Mouse (Mus musculus): Measurements from ENCODE around the gene Txnrd1. TPM values are rescaled to one million over a fixed set of nuclear protein-coding genes. Genes with fewer than 3 reads are reported as not detected.

The Txnrd1 gene
- polyA plus RNA-seq, 1 experiment from 2014 or later: 79.4 TPM

DNA sequence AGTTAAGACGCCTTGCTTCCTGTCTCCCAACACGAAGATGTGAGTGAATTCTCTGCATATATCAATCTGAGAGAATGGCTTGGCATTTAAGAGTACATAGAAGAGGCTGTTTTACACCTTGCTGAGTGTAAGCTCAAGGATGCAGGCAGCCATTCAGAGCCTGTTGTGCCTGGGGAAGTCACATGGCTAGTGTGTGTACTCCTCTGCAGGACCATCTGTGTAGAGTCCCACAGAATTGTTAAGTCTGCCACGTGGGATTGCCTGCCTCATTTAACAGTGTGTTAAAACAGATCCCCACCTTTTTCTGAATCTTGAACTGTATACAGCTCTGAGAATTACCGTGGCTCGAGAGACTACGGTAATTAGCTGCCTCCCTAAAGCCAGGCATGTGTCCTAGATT, 7.2 kb upstream of the Txnrd1 start:
- H3K4me1 ChIP-seq (ENCODE audit: control insufficient read depth, insufficient read depth, low read length): no peaks in the 10 kb centered on the region
- no peaks in the 10 kb centered on the region for H3K27me3 ChIP-seq (ENCODE audit: control insufficient read depth, insufficient read depth, low read length)
- no peak overlapping the region for H3K4me2 ChIP-seq (ENCODE audit: low read depth, low read length)
- no peak overlapping the region for H3K4me3 ChIP-seq (replicated peaks; ENCODE audit: low read length)
- H3K36me3 ChIP-seq (ENCODE audit: control insufficient read depth, insufficient read depth, low read length): no peaks in the 10 kb centered on the region
- H3K27ac ChIP-seq (ENCODE audit: low read length): no peak overlapping the region
- ATAC-seq (ENCODE audit: insufficient read depth, low FRiP score): no peak
- H3K9ac ChIP-seq (ENCODE audit: low read length): no peak overlapping the region
- WGBS: 43% methylated on average over 6 of the region's 6 CpGs
- H3K9me3 ChIP-seq (replicated peaks; ENCODE audit: control insufficient read depth, low read length): no peaks in the 10 kb centered on the region

DNA sequence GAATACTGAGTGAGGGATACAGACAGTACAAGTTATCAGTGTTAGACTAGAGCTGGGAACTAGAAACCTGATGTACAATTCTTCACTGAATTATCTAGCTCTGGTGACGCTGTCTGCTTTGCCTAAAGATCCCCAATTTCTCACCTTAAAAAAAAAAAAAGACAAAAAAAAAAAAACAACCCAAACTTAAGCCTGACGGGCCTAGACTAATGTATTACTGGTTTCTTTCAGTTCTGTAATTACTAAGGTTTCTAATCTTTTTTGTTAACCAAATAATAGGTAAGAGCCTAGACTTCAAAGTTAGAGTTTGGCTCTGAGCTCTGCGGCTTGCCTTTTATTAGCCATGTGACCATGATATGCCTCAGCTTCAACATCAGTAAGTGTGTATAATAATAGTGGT, 2.1 kb downstream of the Txnrd1 start:
- no peaks in the 10 kb centered on the region for H3K27me3 ChIP-seq (ENCODE audit: control insufficient read depth, insufficient read depth, low read length)
- ATAC-seq (ENCODE audit: insufficient read depth, low FRiP score): no peak
- H3K4me1 ChIP-seq (ENCODE audit: control insufficient read depth, insufficient read depth, low read length): peaks cover 7% of the 10 kb centered on the region; the same call in 1 of the 2 replicates
- H3K27ac ChIP-seq (ENCODE audit: low read length): no peak overlapping the region
- no peak overlapping the region for H3K4me3 ChIP-seq (replicated peaks; ENCODE audit: low read length)
- no peaks in the 10 kb centered on the region for H3K36me3 ChIP-seq (ENCODE audit: control insufficient read depth, insufficient read depth, low read length)
- H3K9ac ChIP-seq (ENCODE audit: low read length): no peak overlapping the region
- 77% methylated on average over 3 of the region's 3 CpGs for WGBS
- H3K4me2 ChIP-seq (ENCODE audit: low read depth, low read length): no peak overlapping the region
- H3K9me3 ChIP-seq (replicated peaks; ENCODE audit: control insufficient read depth, low read length): no peaks in the 10 kb centered on the region

DNA sequence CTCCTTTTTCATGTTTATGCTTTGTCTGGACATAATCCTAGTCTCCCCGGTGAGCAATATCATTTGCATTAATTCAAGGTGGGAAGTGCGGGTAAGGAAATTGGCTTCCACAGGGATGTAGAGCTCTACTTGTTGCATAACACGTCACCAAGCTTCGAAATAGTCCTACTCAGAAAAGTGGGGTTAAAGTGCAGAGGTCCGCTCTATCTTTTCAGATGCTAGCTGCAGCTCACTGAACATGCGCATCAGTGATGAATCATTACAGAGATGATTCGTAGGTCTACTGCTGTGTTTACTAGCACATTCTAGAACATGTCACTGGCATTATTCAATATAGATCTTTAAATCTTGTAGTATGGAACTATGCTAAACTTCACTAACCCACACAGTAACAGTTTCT, 4.6 kb downstream of the Txnrd1 start:
- no peak for ATAC-seq (ENCODE audit: insufficient read depth, low FRiP score)
- no peak overlapping the region for H3K9ac ChIP-seq (ENCODE audit: low read length)
- H3K27me3 ChIP-seq (ENCODE audit: control insufficient read depth, insufficient read depth, low read length): no peaks in the 10 kb centered on the region
- H3K4me2 ChIP-seq (ENCODE audit: low read depth, low read length): no peak overlapping the region
- H3K36me3 ChIP-seq (ENCODE audit: control insufficient read depth, insufficient read depth, low read length): no peaks in the 10 kb centered on the region
- H3K27ac ChIP-seq (ENCODE audit: low read length): no peak overlapping the region
- 82% methylated on average over 7 of the region's 7 CpGs for WGBS
- peaks cover 7% of the 10 kb centered on the region; the same call in 1 of the 2 replicates for H3K4me1 ChIP-seq (ENCODE audit: control insufficient read depth, insufficient read depth, low read length)
- H3K9me3 ChIP-seq (replicated peaks; ENCODE audit: control insufficient read depth, low read length): no peaks in the 10 kb centered on the region
- no peak overlapping the region for H3K4me3 ChIP-seq (replicated peaks; ENCODE audit: low read length)

DNA sequence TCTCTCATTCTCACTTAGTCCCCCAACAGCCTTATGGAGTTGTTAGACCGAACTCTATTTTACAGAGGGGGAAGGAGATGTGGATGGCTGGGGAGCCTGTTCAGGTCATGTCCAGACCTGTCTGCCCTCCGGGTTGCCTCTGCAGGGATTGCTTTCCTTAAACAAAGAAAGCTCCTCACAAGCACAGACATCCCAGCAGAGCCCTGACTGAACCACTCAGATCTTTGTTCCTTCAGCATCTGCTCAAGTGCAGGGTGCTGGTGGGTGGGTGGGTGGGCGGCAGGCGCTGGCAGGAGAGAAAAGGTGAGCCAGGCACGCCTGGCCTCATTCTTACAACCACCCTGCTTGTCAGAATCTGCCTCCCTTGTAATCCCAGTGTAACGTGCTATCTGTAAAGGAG, 10.3 kb downstream of the Txnrd1 start:
- Histone ChIP-seq H3K36me3 (ENCODE audit: control insufficient read depth, insufficient read depth, low read length) (no peaks in the 10 kb centered on the region), H3K4me1 (ENCODE audit: control insufficient read depth, insufficient read depth, low read length) (no peaks in the 10 kb centered on the region), H3K4me3 (replicated peaks; ENCODE audit: low read length) (no peak overlapping the region), H3K9ac (ENCODE audit: low read length) (no peak overlapping the region), H3K27me3 (ENCODE audit: control insufficient read depth, insufficient read depth, low read length) (no peaks in the 10 kb centered on the region), H3K4me2 (ENCODE audit: low read depth, low read length) (no peak overlapping the region), H3K27ac (ENCODE audit: low read length) (peak overlapping the region; percentile 51; the same call in 1 of the 2 replicates), H3K9me3 (replicated peaks; ENCODE audit: control insufficient read depth, low read length) (no peaks in the 10 kb centered on the region)
- no peak; the same call in 1 of the 2 replicates for ATAC-seq (ENCODE audit: insufficient read depth, low FRiP score)
- WGBS: 57% methylated on average over 6 of the region's 6 CpGs

DNA sequence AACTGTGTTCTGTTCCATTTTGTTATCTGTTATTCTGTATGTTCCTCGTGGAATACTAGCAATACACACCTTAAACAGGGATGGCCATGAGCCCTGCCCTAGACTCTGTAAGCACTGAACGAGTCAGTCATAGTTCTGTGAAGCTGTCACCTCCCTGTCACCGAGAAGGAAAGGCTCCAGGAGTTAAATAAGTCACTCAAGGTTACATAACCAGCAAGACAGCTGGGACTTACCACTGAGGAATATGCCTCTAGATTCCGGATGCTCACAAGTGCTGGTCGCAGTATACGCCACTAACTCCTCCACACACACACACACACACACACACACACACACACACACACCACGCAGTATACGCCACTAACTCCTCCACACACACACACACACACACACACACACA, 11.0 kb downstream of the Txnrd1 start:
- Histone ChIP-seq H3K27ac (ENCODE audit: low read length) (peak overlapping the region; percentile 51; the same call in 1 of the 2 replicates), H3K36me3 (ENCODE audit: control insufficient read depth, insufficient read depth, low read length) (no peaks in the 10 kb centered on the region), H3K9me3 (replicated peaks; ENCODE audit: control insufficient read depth, low read length) (no peaks in the 10 kb centered on the region), H3K27me3 (ENCODE audit: control insufficient read depth, insufficient read depth, low read length) (no peaks in the 10 kb centered on the region), H3K4me2 (ENCODE audit: low read depth, low read length) (no peak overlapping the region), H3K9ac (ENCODE audit: low read length) (no peak overlapping the region), H3K4me1 (ENCODE audit: control insufficient read depth, insufficient read depth, low read length) (no peaks in the 10 kb centered on the region), H3K4me3 (replicated peaks; ENCODE audit: low read length) (no peak overlapping the region)
- WGBS: 73% methylated on average over 8 of the region's 8 CpGs
- no peak for ATAC-seq (ENCODE audit: insufficient read depth, low FRiP score)

DNA sequence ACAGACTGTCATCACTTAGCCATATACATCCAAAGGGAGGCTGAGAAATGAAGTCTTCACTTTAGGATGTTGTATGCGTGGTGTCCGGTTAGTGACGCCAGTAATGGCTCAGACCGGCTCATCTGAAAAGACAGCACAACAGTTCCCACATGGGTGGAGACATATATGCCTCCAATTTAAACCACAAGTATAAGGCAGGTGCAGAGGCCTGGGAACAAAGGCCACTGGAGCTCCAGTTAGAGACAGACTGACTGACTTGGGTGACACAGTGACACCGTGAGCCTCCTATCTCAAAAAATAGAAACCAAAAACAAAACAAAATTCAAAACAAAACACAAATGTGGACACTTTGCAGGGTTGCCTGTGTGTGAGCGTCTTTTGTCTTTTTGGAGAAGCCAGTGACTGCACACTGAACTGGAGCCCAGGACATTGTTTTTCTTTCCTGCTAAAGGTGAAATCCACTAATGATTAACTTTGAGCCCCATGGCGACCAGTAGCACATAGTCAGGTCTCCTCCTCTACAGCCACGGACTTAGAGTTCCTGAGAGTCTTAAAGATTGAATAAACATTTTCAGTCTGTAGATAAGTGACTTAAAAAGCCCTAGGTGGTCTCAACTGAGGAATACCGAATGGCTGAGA, 14.2 kb downstream of the Txnrd1 start:
- H3K27me3 ChIP-seq (ENCODE audit: control insufficient read depth, insufficient read depth, low read length): no peaks in the 10 kb centered on the region
- 56% methylated on average over 9 of the region's 9 CpGs for WGBS
- H3K9me3 ChIP-seq (replicated peaks; ENCODE audit: control insufficient read depth, low read length): no peaks in the 10 kb centered on the region
- H3K4me2 ChIP-seq (ENCODE audit: low read depth, low read length): no peak overlapping the region
- H3K9ac ChIP-seq (ENCODE audit: low read length): no peak overlapping the region
- no peaks in the 10 kb centered on the region for H3K4me1 ChIP-seq (ENCODE audit: control insufficient read depth, insufficient read depth, low read length)
- no peak for ATAC-seq (ENCODE audit: insufficient read depth, low FRiP score)
- no peak overlapping the region for H3K27ac ChIP-seq (ENCODE audit: low read length)
- H3K36me3 ChIP-seq (ENCODE audit: control insufficient read depth, insufficient read depth, low read length): no peaks in the 10 kb centered on the region
- no peak overlapping the region for H3K4me3 ChIP-seq (replicated peaks; ENCODE audit: low read length)

DNA sequence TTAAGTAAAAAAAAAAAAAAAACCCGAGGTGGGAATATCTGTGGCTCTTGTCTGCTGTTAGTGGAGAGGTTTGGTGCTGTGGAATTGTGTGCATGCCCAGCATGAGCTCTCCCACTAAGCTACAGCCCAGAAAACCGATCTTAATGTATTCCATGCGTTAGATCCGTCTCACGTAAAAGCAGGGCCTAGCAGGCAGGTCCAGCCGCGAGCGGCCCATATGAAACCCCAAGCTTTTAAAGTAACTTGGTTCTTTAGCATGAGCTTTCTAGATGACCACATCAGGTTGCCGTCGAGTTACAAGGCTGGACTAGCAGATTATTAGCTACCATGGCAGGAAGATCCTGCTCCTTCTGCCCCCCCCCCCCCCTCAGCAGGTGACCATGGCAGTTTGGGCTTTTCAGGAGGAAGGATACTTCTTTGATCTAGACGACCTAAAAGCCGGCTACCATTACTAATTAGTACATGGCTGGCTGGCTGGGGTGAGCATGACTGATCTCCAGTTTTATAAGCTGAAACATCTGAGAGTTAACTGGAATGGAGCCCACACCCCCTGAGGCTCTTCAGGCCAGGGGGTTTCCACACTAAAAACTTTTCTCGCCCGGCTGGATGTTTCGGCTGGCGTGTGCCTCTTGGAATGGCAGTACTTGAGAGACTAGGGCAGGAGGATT, 16.1 kb downstream of the Txnrd1 start:
- no peak overlapping the region for H3K4me3 ChIP-seq (replicated peaks; ENCODE audit: low read length)
- H3K9me3 ChIP-seq (replicated peaks; ENCODE audit: control insufficient read depth, low read length): no peaks in the 10 kb centered on the region
- no peak overlapping the region for H3K9ac ChIP-seq (ENCODE audit: low read length)
- WGBS: 80% methylated on average over 16 of the region's 16 CpGs
- no peak overlapping the region for H3K4me2 ChIP-seq (ENCODE audit: low read depth, low read length)
- H3K4me1 ChIP-seq (ENCODE audit: control insufficient read depth, insufficient read depth, low read length): no peaks in the 10 kb centered on the region
- ATAC-seq (ENCODE audit: insufficient read depth, low FRiP score): no peak
- no peaks in the 10 kb centered on the region for H3K36me3 ChIP-seq (ENCODE audit: control insufficient read depth, insufficient read depth, low read length)
- H3K27ac ChIP-seq (ENCODE audit: low read length): no peak overlapping the region
- no peaks in the 10 kb centered on the region for H3K27me3 ChIP-seq (ENCODE audit: control insufficient read depth, insufficient read depth, low read length)

DNA sequence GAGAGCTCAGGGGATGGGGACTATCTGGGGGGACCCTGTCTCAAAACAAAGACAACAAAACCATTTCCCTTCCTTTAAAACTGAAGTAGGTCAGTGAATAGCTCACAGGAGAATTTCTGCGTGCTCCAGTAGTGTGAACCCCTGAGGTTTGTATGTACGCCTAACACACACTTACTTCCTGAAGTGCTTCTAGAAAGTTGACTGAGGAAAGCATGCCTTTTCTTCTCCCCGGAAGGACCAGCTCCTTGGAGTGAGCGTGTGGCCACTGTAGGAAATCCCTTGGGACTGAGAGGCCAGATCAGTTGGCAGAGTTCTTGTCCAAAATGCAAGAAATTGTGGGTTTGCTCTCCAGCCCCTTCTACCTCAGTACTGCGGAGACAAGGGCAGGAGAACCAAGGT, 16.6 kb downstream of the Txnrd1 start:
- Histone ChIP-seq H3K4me2 (ENCODE audit: low read depth, low read length) (no peak overlapping the region), H3K36me3 (ENCODE audit: control insufficient read depth, insufficient read depth, low read length) (no peaks in the 10 kb centered on the region), H3K27me3 (ENCODE audit: control insufficient read depth, insufficient read depth, low read length) (no peaks in the 10 kb centered on the region), H3K4me1 (ENCODE audit: control insufficient read depth, insufficient read depth, low read length) (no peaks in the 10 kb centered on the region), H3K9me3 (replicated peaks; ENCODE audit: control insufficient read depth, low read length) (no peaks in the 10 kb centered on the region), H3K9ac (ENCODE audit: low read length) (no peak overlapping the region), H3K27ac (ENCODE audit: low read length) (no peak overlapping the region), H3K4me3 (replicated peaks; ENCODE audit: low read length) (no peak overlapping the region)
- ATAC-seq (ENCODE audit: insufficient read depth, low FRiP score): no peak
- 84% methylated on average over 5 of the region's 5 CpGs for WGBS

DNA sequence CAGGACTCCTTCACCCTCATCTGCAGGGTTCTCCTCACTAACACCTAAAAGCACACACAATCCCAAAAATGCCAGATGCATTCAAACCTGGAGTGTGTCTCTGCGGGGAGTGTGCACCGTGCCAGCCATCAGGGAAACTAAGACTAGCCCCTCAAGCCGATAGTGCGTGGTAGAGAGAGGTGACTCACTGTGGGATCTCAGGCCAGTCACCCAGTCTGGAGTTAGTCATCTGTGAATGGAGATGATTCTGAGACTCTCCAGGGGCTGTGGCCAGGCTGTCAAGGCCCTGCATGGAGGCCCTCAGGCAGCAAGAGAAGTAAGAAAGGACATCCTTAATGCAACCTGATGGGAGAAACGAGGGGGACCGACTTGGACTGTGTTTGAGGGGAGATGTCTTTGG, 18.0 kb downstream of the Txnrd1 start:
- Histone ChIP-seq H3K27ac (ENCODE audit: low read length) (no peak overlapping the region), H3K27me3 (ENCODE audit: control insufficient read depth, insufficient read depth, low read length) (no peaks in the 10 kb centered on the region), H3K4me1 (ENCODE audit: control insufficient read depth, insufficient read depth, low read length) (no peaks in the 10 kb centered on the region), H3K4me3 (replicated peaks; ENCODE audit: low read length) (no peak overlapping the region), H3K36me3 (ENCODE audit: control insufficient read depth, insufficient read depth, low read length) (no peaks in the 10 kb centered on the region), H3K4me2 (ENCODE audit: low read depth, low read length) (no peak overlapping the region), H3K9ac (ENCODE audit: low read length) (no peak overlapping the region), H3K9me3 (replicated peaks; ENCODE audit: control insufficient read depth, low read length) (no peaks in the 10 kb centered on the region)
- 85% methylated on average over 6 of the region's 6 CpGs for WGBS
- ATAC-seq (ENCODE audit: insufficient read depth, low FRiP score): no peak

All from stomach, embryonic 16.5 days (tissue).